Mouse (Mus musculus) erythroblast, embryonic 14.5 days (primary cell): ENCODE measurements at regions not wholly inside any gene's neighbourhood (a gene's known extent, or its start where the extent isn't known, plus 50 kb on each side); places are given as distances from the start of the nearest gene placed in this dataset.

Source experiments
- H3K27me3 ChIP-seq: 2 replicates; pipeline ENCODE4 v1.6.1; 2012; ENCODE audit warnings: inconsistent platforms; ENCODE audit not compliant: control insufficient read depth
- H3K36me3 ChIP-seq: 2 replicates; pipeline ENCODE4 v1.6.1; 2012; ENCODE audit warnings: mild to moderate bottlenecking, inconsistent platforms; ENCODE audit not compliant: control insufficient read depth
- H3K4me1 ChIP-seq: 2 replicates; pipeline ENCODE4 v1.6.1; 2012; ENCODE audit warnings: inconsistent platforms; ENCODE audit not compliant: control insufficient read depth
- H3K4me3 ChIP-seq: replicated peaks from 2 replicates; pipeline ENCODE3; 2012; ENCODE audit warnings: moderate library complexity, mild to moderate bottlenecking, inconsistent platforms
- H3K9me3 ChIP-seq: 2 replicates; pipeline ENCODE4 v1.6.1; 2012; ENCODE audit warnings: low read length, inconsistent platforms, mixed read lengths; ENCODE audit not compliant: control insufficient read depth
- GATA1 ChIP-seq: IDR thresholded peaks from 2 replicates; pipeline ENCODE4 v1.6.1; 2012; ENCODE audit warnings: low read length, inconsistent platforms, mixed read lengths
- TAL1 ChIP-seq: IDR thresholded peaks from 3 replicates; pipeline ENCODE4 v1.6.1; 2012; ENCODE audit warnings: low read length, inconsistent platforms, mixed read lengths

DNA sequence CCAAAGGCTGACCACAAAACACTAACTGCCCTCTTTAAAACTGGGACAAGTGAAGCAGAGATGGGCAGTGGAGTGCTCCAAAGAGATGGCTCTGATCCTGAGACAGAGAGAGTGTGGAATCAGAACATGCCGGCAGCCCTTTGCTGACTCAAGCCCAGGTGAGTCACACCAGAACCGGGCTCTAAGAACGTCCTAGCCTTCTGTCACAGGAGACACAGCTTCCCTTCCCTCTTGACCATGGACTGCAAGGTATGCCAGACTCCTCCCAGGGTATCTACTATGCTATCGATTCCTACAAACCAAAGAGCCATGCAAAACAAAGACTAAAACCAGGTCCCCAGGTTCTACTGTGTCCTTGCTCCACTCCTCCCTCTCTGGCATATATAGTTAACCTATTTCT lies 98.0 kb downstream of the Dhx15 start:
- TF ChIP-seq GATA1 (no peak), TAL1 (no peak)
- Histone ChIP-seq H3K9me3 (no peaks in the 10 kb centered on the region), H3K4me3 (no peak overlapping the region), H3K36me3 (no peaks in the 10 kb centered on the region), H3K4me1 (no peaks in the 10 kb centered on the region), H3K27me3 (no peaks in the 10 kb centered on the region)

DNA sequence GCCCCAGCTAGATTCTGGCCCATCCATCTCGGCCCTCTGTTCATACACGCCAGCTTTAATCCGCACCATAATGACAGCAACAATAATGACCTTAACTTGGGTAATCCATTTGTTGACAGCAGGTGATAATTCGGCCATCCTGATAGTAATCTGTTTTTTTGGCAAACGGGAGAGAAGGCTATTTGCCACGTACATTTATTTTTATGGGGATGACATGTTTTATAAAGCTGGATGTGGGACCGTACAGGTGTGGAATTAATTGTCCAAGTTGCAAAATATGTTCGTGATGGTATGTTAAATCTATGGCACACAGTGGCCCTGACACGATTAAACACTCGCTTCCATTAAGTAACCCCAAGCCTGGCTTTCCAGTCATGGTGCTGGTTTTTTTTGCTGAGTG lies 102.2 kb downstream of the Dhx15 start:
- H3K36me3 ChIP-seq, result no peaks in the 10 kb centered on the region
- H3K4me1 ChIP-seq, result no peaks in the 10 kb centered on the region
- H3K9me3 ChIP-seq, result no peaks in the 10 kb centered on the region
- no peak for TF ChIP-seq TAL1
- no peak overlapping the region for H3K4me3 ChIP-seq
- no peaks in the 10 kb centered on the region for H3K27me3 ChIP-seq

DNA sequence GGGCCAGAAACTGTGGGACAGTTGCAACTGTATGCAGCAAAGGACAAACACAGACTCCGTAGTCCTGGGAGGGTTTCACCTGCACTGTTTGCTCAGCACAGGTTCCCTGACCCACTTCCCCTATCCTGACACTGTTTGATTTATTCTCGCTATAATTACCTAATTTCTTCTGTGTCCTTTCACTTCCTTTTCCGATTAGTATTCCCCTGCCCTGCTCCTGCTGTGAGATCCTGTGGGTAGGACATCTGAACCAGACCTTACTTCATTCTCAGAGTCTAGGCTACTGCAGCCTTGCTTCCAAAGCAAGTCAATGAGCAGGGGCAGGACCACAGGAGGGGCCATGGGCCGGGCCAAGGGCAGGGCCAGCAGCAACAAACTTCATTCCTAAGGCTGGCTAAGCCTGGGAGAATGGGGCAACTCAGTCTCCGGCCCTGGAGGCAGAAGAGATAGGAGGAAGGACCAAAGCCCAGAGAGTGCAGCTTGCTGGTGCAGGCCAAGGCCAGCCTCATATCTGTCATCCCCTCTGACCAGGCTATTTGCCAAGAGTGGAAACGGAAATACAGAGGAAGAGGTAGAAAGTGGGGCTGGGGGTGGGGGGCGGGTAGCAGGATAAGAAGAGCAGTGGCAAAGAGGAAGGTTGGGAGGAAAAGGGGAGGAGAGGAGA lies 103.4 kb downstream of the Dhx15 start:
- Histone ChIP-seq H3K36me3 (no peaks in the 10 kb centered on the region), H3K9me3 (no peaks in the 10 kb centered on the region), H3K4me3 (no peak overlapping the region), H3K4me1 (no peaks in the 10 kb centered on the region), H3K27me3 (no peaks in the 10 kb centered on the region)
- TF ChIP-seq GATA1 (no peak), TAL1 (no peak)

DNA sequence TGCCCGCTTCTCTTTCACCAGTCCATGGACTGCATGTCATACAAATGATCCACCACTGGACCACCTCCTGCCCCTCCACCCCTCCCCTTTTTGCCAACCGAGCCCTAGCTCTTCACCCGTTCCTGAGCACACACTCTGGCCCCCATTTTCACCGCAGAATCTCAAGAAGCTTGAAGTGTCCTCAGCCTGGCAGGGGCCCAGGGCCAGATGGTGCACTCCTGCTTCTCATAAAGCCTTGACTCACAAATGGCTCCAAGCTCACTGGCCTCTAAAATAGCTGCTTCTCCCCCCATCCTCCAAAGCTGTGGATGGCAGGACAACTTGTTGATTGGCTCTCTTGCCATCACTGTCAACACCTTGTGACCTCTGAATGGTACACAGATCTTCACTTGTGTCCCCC lies 110.0 kb downstream of the Dhx15 start:
- Histone ChIP-seq H3K9me3 (no peaks in the 10 kb centered on the region), H3K4me3 (no peak overlapping the region), H3K36me3 (no peaks in the 10 kb centered on the region), H3K27me3 (no peaks in the 10 kb centered on the region), H3K4me1 (no peaks in the 10 kb centered on the region)
- TF ChIP-seq TAL1 (no peak), GATA1 (no peak)

DNA sequence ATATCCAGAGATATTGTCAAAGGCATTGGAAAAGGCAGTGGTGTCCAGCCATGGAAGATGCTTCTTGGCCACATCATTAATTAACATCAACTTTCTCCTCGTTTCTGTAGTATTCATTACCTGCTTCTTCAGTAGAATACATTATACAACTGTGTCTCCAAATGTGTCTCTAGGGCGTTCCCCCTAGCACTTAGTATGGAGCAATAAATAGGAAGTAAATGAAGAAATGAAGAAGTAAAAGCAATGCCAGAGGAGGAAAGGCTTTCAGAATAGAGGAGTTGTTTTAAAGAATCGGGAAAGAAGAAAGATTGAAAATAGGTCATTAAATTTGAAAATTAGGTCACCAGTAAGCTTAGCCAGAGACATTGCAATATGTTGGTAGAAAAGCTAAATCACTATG lies 112.6 kb downstream of the Dhx15 start:
- Histone ChIP-seq H3K27me3 (no peaks in the 10 kb centered on the region), H3K9me3 (no peaks in the 10 kb centered on the region), H3K4me3 (no peak overlapping the region), H3K4me1 (no peaks in the 10 kb centered on the region), H3K36me3 (no peaks in the 10 kb centered on the region)
- TF ChIP-seq TAL1 (no peak), GATA1 (no peak)

DNA sequence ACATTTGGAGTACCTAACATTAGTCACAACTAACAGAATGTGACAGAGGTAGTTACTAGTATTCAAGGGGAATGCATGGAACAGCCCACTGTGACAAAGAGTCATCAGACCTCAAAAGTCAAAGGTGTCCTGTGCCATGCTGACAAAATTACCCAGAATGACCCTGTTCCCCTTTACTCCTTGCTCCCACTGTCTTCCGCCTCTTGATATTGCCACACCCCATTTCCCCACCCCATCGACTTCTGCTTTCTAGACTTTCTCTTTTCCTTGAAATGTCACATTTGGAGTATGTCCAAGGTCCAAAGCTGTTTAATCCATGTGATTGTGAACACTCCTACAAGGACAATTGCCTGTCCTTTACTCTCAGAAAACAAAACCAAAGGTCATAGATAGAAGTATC lies 115.2 kb downstream of the Dhx15 start:
- no peaks in the 10 kb centered on the region for H3K27me3 ChIP-seq
- TF ChIP-seq GATA1 (no peak), TAL1 (no peak)
- no peaks in the 10 kb centered on the region for H3K36me3 ChIP-seq
- H3K9me3 ChIP-seq, result no peaks in the 10 kb centered on the region
- no peaks in the 10 kb centered on the region for H3K4me1 ChIP-seq
- no peak overlapping the region for H3K4me3 ChIP-seq

DNA sequence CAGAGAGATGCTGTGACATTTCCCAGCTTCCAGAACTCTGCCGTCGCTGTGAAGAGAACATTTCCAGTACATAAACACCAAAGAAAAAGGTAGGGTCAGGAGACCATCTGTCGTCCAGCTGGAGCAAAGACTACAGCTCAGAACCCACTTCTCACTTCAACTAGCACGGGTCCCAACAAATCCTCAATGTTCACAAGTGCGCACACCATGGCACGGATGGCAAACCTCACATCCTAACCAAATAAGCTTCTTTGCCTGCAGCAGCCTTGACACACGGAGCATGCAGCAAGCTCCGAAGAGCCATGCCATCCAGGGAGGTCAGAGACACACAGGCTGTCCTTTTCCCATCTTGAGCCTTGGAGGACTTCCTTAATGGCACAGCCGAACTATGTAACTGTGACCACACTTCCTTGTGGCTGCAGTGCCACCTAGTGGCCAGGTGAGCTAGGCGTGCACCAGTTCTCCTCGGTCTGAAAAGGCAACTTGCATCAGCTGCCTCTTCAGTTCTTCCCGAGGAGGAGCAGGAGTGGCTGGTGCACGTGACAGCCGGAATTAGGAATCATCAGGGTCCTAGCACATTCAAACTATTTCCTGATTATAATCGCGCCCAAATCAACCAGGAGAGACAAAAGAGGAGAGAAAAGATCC lies 125.4 kb downstream of the Dhx15 start:
- Histone ChIP-seq H3K4me1 (peaks cover 2% of the 10 kb centered on the region; the same call in 1 of the 2 replicates), H3K36me3 (no peaks in the 10 kb centered on the region), H3K9me3 (no peaks in the 10 kb centered on the region), H3K27me3 (no peaks in the 10 kb centered on the region), H3K4me3 (no peak overlapping the region)
- TF ChIP-seq GATA1, result no peak
- no peak for TF ChIP-seq TAL1

DNA sequence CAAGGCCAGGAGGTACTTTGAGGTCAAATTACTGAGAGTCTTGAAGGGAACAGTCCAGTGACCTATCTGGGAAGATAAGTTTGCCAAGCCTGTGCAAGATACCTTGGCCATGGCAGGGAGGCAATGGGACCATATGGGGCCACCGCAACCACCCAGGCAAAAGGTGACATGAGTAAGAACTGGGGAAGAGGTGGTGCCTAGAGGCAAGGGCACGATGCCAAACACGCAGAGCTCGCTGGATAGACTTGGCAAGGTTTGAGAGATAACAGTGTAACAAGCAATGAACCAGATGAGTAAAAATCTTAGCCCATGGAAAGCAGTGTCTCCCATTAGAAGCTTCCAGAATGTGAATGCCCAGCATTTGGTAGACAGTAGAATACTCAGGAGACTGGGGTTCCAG lies 128.1 kb downstream of the Dhx15 start:
- Histone ChIP-seq H3K27me3 (no peaks in the 10 kb centered on the region), H3K4me1 (peaks cover 2% of the 10 kb centered on the region; the same call in 1 of the 2 replicates), H3K4me3 (no peak overlapping the region), H3K9me3 (no peaks in the 10 kb centered on the region), H3K36me3 (no peaks in the 10 kb centered on the region)
- no peak for TF ChIP-seq TAL1

DNA sequence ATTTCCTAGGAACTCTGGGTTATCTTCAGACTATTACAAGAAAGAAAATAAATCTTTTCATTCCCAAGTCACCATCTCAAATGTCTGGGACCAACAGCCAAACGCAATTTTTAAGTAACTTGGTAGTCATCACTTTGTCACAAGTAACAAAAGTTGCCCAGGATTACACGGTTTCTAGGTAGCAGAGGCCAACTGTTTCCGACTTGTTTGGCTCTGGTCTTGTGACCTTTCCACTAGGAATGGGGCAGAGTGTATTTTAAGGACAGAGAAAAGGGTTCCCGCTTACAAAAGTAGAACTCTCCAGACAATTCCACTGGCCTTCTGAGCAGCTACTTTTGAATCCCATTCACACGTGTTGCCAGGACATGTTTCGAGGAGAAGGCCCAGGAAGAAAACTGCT lies 129.1 kb downstream of the Dhx15 start:
- no peak for TF ChIP-seq TAL1
- no peak for TF ChIP-seq GATA1
- Histone ChIP-seq H3K4me1 (peaks cover 2% of the 10 kb centered on the region; the same call in 1 of the 2 replicates), H3K36me3 (no peaks in the 10 kb centered on the region), H3K4me3 (no peak overlapping the region), H3K27me3 (no peaks in the 10 kb centered on the region), H3K9me3 (no peaks in the 10 kb centered on the region)

DNA sequence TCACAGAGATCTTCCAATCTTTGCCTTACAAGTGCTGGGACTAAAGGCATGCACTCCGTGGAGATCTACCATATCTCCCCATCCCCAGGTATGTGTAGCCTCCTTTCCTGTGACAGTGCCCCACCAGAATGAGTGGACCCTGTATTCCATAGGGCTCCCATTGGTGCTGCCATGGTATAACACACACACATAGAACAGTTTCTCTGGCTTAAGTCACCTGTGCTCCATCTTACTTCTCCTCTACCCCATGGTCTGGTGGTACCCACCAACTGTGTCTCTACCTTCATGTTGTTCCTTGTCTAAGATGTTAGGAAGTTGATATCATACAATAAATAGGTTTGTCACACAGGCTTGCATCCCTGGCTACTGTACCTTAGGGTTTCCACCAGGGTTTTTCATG lies 133.1 kb downstream of the Dhx15 start:
- no peaks in the 10 kb centered on the region for H3K9me3 ChIP-seq
- TF ChIP-seq TAL1 (no peak), GATA1 (no peak)
- H3K36me3 ChIP-seq, result no peaks in the 10 kb centered on the region
- H3K4me1 ChIP-seq, result no peaks in the 10 kb centered on the region
- H3K4me3 ChIP-seq, result no peak overlapping the region
- H3K27me3 ChIP-seq, result no peaks in the 10 kb centered on the region
